Mouse (Mus musculus): ENCODE data around the gene Emc4. TPM values are rescaled to one million over a fixed set of nuclear protein-coding genes. Genes with fewer than 3 reads are reported as not detected.

The Emc4 gene
- polyA plus RNA-seq, 1 experiment, result 158 TPM

GRCm38 (mm10) chr2:112337211-112337610 lies 30.6 kb downstream of the Emc4 start:
- DNase-seq (ENCODE audit: low read depth), result no peak

GRCm38 (mm10) chr2:112332051-112332898 lies 35.6 kb downstream of the Emc4 start:
- DNase-seq (ENCODE audit: low read depth), result no peak

- no peak for DNase-seq (ENCODE audit: low read depth)
Measured at GRCm38 (mm10) chr2:112328069-112328777, 39.6 kb downstream of the Emc4 start.

GRCm38 (mm10) chr2:112318905-112319304 lies 48.9 kb downstream of the Emc4 start:
- no peak for DNase-seq (ENCODE audit: low read depth)

GRCm38 (mm10) chr2:112318227-112318626 lies 49.6 kb downstream of the Emc4 start:
- DNase-seq (ENCODE audit: low read depth), result no peak

- no peak for DNase-seq (ENCODE audit: low read depth)
Measured at GRCm38 (mm10) chr2:112315638-112316037, 52.2 kb downstream of the Emc4 start.

Other genes starting within 250 kb of the Emc4 start
- not detected in 2 replicates for gene Olfr1316, start 233.1 kb downstream of the Emc4 start, polyA plus RNA-seq (2012; rRNA removed)
- not detected in 2 replicates for gene Olfr1317, start 227.7 kb downstream of the Emc4 start, polyA plus RNA-seq (2012; rRNA removed)
- gene Olfr1318, start 213.8 kb downstream of the Emc4 start, polyA plus RNA-seq (2012; rRNA removed), result not detected in 2 replicates
- 9.8 and 13.7 TPM in 2 replicates for gene Lpcat4, start 128.6 kb downstream of the Emc4 start, polyA plus RNA-seq (2012; rRNA removed)
- 0.03 TPM in 1 of 2 replicates, not detected in the other for gene Nutm1, start 108.7 kb downstream of the Emc4 start, polyA plus RNA-seq (2012; rRNA removed)
- gene Nop10, start 106.1 kb downstream of the Emc4 start, polyA plus RNA-seq (2012; rRNA removed), result 115 and 152 TPM in 2 replicates
- 23.4 and 25.2 TPM in 2 replicates for gene Slc12a6, start 102.2 kb downstream of the Emc4 start, polyA plus RNA-seq (2012; rRNA removed)
- not detected in 2 replicates for gene Gm21985, start 101.7 kb downstream of the Emc4 start, polyA plus RNA-seq (2012; rRNA removed)
- gene Katnbl1, start 11.2 kb upstream of the Emc4 start, polyA plus RNA-seq (2012; rRNA removed), result 3.8 and 3.9 TPM in 2 replicates
- gene Emc7, start 87.0 kb upstream of the Emc4 start, polyA plus RNA-seq (2012; rRNA removed), result 12.9 and 13.1 TPM in 2 replicates
- gene Chrm5, start 112.7 kb upstream of the Emc4 start, polyA plus RNA-seq (2012; rRNA removed), result not detected in 2 replicates
- 5.2 and 5.6 TPM in 2 replicates for gene Aven, start 124.9 kb upstream of the Emc4 start, polyA plus RNA-seq (2012; rRNA removed)